Mouse (Mus musculus) cerebellum, postnatal 14 days (tissue): ENCODE results near the gene Gm29776.

Experiments
- DNase-seq, 2 experiments: peaks; one replicate each; pipeline ENCODE4 v3.0.0; 2021; ENCODE audit warnings: mixed read lengths in 2 of 2

The Gm29776 gene

DNA sequence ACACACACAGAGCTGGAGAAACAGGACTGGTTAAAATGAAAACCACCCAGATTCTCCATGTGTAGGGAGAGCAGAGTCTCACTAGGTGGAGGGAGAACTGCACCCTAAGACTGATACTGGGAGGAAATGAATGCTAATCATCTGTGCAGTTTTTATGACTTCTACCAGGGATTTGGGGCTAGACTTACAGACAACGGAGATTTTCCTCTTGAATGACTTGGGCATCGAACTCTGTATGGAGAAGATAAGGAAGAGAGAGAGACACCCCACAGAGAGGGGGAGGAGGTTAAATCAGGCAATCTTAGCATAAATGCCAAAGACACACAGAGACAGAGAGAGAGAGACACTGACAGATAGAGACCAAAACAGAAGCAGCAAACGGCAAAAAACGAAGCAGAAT, 50.7 kb downstream of the Gm29776 start:
- DNase-seq, result no peak

GRCm38 (mm10) chr14:54646898-54647636, 51.6 kb downstream of the Gm29776 start:
- no peak for DNase-seq

GRCm38 (mm10) chr14:54646455-54646854, 52.2 kb downstream of the Gm29776 start:
- no peak for DNase-seq

DNA sequence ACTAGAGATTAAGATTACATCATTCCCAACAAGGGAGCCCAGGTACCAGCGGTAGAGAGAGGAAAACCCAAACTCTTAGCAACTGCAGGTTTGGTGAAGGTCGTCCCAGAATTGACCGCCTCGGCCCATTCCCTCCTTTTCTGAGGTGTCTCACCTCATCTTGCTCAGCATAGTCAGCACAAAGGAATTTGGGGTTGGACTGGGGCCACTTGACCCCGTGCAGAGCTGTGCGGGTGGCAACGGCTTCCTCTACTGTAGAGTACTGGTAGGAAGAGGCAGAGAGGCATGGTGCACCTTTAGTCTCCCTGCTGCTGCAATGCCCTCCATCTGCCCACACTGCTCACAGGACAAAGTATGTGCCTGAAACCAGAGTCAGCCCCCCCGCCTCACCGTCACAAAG, 54.3 kb downstream of the Gm29776 start:
- DNase-seq, result no peak

GRCm38 (mm10) chr14:54643011-54643410, 55.6 kb downstream of the Gm29776 start:
- no peak for DNase-seq
